Mouse (Mus musculus) bone marrow macrophage, adult 2 months (primary cell): ENCODE results near the gene Sds. TPM values are rescaled to one million over a fixed set of nuclear protein-coding genes. Genes with fewer than 3 reads are reported as not detected.

Source experiments
- H3K27ac ChIP-seq: 2 replicates; pipeline ENCODE4 v1.5.1; 2012; ENCODE audit warnings: low read depth, low read length; ENCODE audit not compliant: insufficient read depth
- H3K4me1 ChIP-seq: 2 replicates; pipeline ENCODE4 v1.6.1; 2012; ENCODE audit warnings: low read length; ENCODE audit not compliant: control insufficient read depth, insufficient read depth
- H3K4me3 ChIP-seq: 2 replicates; pipeline ENCODE4 v1.5.1; 2012; ENCODE audit warnings: mild to moderate bottlenecking, low read length, moderate library complexity; ENCODE audit not compliant: insufficient read depth
- CTCF ChIP-seq: IDR thresholded peaks from 2 replicates; pipeline ENCODE4 v1.5.1; 2012; ENCODE audit warnings: low read depth, mild to moderate bottlenecking, low read length, moderate library complexity
- POLR2A ChIP-seq: IDR thresholded peaks from 2 replicates; pipeline ENCODE4 v1.6.1; 2012; ENCODE audit warnings: mild to moderate bottlenecking, low read depth, low read length, borderline replicate concordance
- polyA plus RNA-seq: library from polyadenylated mRNA; stranded (reverse); fragments of >200 nt; gene quantifications from 2 replicates; pipeline ENCODE4 v1.2.4, GENCODE M21; 2012; ENCODE audit not compliant: missing spikeins, insufficient read depth, insufficient read length

Sds gene
- polyA plus RNA-seq, 1 experiment = not detected

GRCm38 (mm10) chr5:120465062-120465461 is 11.3 kb upstream of the Sds start:
- H3K4me3 ChIP-seq = no peak overlapping the region
- H3K4me1 ChIP-seq = no peaks in the 10 kb centered on the region
- H3K27ac ChIP-seq = no peak overlapping the region
- no peak for TF ChIP-seq POLR2A
- peak; percentile 91 for TF ChIP-seq CTCF

DNA sequence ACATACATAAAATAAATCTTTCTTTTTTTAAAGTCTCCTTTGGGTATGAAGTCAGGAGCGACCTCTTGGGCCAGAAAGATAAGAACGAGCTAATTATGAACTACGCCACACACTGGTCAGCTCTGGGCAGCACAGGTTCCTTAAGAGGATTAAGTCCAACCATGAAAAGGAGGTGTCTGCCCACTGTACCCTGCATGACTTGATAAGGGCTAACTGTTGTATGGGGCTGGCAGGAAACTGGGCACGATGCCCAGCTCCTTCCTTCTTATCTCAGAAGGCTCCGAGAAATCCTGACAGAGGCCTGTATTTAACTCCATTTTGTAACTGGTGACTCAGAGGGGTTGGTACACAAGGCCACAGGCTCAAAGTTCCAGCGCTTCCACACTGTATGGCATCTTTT is 10.5 kb upstream of the Sds start:
- Histone ChIP-seq H3K4me3 (no peak overlapping the region), H3K4me1 (no peaks in the 10 kb centered on the region), H3K27ac (no peak overlapping the region)
- TF ChIP-seq CTCF = no peak
- no peak for TF ChIP-seq POLR2A

DNA sequence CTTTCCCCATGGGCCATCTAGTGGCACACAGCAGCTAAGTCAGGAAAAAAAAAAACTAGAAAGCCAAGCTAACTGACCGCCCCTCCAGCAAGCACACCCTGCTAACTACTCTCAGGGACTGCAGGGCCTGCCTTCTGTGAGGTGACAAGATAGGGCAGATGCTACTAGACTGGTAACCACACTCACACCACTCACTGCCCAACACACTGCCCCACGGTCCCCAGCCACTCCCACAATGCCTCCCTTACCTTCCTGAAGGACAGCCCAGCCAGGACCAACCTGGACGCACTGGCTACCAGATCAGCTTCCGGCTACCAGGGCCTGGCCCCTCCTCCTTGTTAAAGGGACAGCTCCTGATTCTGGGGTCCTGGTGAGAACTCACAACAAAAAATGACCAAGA is 9.3 kb upstream of the Sds start:
- no peak overlapping the region for H3K27ac ChIP-seq
- no peaks in the 10 kb centered on the region for H3K4me1 ChIP-seq
- TF ChIP-seq POLR2A (no peak), CTCF (no peak)
- H3K4me3 ChIP-seq = peak overlapping the region; percentile 40

DNA sequence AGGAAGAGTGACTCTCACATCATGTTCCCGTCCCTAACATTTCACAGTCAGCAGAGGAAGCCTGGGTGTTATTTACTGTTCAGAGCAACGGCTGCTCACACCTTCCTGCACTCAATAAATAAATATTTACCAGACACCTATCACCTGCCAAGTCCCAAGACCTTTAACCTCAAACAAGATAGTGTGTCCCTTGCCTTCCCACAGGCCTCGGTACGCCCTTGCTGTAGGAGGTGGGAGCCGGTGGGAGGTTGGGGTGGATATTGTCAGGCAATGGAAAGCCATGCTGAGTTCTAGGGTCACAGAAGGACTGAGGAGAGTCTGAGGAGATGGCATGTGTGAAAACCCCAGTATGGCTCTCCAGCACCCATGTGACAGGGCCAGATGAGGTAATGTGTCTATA is 8.0 kb upstream of the Sds start:
- TF ChIP-seq POLR2A (no peak), CTCF (no peak)
- Histone ChIP-seq H3K4me1 (no peaks in the 10 kb centered on the region), H3K4me3 (no peak overlapping the region), H3K27ac (no peak overlapping the region)

DNA sequence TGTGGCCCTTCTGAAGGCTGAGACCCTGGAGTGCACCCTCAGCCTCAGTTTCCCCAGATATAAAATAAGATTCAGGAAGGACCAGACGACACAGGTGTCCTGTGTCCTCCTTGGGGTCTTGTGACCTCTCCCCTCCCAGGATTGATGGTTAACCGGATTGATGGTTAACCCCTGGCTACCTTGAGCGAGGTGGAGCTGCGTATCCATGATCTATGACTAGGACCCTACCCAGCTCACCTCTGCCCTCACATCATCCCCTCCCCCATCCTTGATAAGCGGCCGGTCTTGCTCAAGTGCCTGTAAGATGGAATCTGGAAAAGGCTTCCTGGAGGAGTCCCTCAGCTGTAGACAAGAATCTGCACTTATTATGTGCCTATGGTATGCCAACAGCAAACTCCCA is 7.5 kb upstream of the Sds start:
- H3K27ac ChIP-seq = no peak overlapping the region
- no peak overlapping the region for H3K4me3 ChIP-seq
- H3K4me1 ChIP-seq = no peaks in the 10 kb centered on the region
- TF ChIP-seq CTCF = no peak
- no peak for TF ChIP-seq POLR2A

GRCm38 (mm10) chr5:120471538-120471937 is 4.8 kb upstream of the Sds start:
- Histone ChIP-seq H3K4me3 (no peak overlapping the region), H3K4me1 (no peaks in the 10 kb centered on the region), H3K27ac (no peak overlapping the region)
- TF ChIP-seq CTCF = no peak
- no peak for TF ChIP-seq POLR2A

GRCm38 (mm10) chr5:120472770-120473169 is 3.6 kb upstream of the Sds start, which contains the start of gene Sdsl:
TSS of gene Sdsl (minus strand) at chr5:120472810.
- Histone ChIP-seq H3K27ac (no peak within 1 kb of the TSS), H3K4me1 (no peaks in the 10 kb centered on the region), H3K4me3 (no peak within 1 kb of the TSS)
- TF ChIP-seq CTCF (no peak), POLR2A (no peak)

- no peak for TF ChIP-seq CTCF
- TF ChIP-seq POLR2A = no peak
- Histone ChIP-seq H3K4me1 (no peaks in the 10 kb centered on the region), H3K4me3 (no peak overlapping the region), H3K27ac (no peak overlapping the region)
These were observed 3.0 kb upstream of the Sds start for GRCm38 (mm10) chr5:120473361-120473760.

- no peak for TF ChIP-seq POLR2A
- no peak for TF ChIP-seq CTCF
- H3K4me1 ChIP-seq = no peaks in the 10 kb centered on the region
- H3K4me3 ChIP-seq = no peak overlapping the region
- no peak overlapping the region for H3K27ac ChIP-seq
These were observed 465 bp upstream of the Sds start for GRCm38 (mm10) chr5:120475861-120476260.

GRCm38 (mm10) chr5:120477993-120478392 is 1.7 kb downstream of the Sds start:
- no peak for TF ChIP-seq POLR2A
- TF ChIP-seq CTCF = no peak
- Histone ChIP-seq H3K4me1 (no peaks in the 10 kb centered on the region), H3K4me3 (no peak overlapping the region), H3K27ac (no peak overlapping the region)

GRCm38 (mm10) chr5:120479538-120479937 is 3.2 kb downstream of the Sds start:
- H3K27ac ChIP-seq = no peak overlapping the region
- H3K4me1 ChIP-seq = no peaks in the 10 kb centered on the region
- H3K4me3 ChIP-seq = no peak overlapping the region
- TF ChIP-seq CTCF = no peak
- no peak for TF ChIP-seq POLR2A

DNA sequence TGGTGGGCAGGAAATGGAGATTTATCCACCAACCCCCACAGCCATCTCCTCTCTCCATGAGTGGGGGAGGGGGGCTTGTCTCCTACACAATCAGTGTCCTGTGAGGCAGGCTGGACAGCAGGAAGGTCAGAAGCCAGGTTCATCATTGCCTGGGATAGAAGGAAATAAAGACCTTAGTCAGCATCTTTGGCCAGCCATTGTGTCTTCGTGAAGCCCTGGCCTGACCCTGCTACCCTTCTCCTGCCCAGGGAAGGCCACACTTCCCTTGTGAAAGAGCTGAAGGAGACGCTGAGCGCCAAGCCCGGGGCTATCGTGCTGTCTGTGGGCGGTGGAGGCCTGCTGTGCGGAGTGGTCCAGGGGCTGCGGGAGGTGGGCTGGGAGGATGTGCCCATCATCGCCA is 4.9 kb downstream of the Sds start:
- H3K27ac ChIP-seq = no peak overlapping the region
- no peak for TF ChIP-seq POLR2A
- no peak for TF ChIP-seq CTCF
- H3K4me1 ChIP-seq = no peaks in the 10 kb centered on the region
- no peak overlapping the region for H3K4me3 ChIP-seq
